In genomic region chr4:138311595-138311994, GRCm38 (mm10) we compare ENCODE assay signal across 9 mouse cellular contexts. TPM values are rescaled to one million over a fixed set of nuclear protein-coding genes. Genes with fewer than 3 reads are reported as not detected.
DNase-seq lines count a peak whose midpoint lies in the region; ATAC-seq and TF ChIP-seq lines count a peak whose summit lies in the region.
"Had no signal": no experiment of that assay in that cellular context is flagged by ENCODE, and none has a peak within 500 bp of the region (broad histone marks: within the 10 kb centered on the region; RNA-seq: fewer than 3 reads in every experiment).

No protein-coding gene starts in this region.

- DNase-seq in gastrocnemius, adult 2 months, result peak; percentile 64
- no peak for DNase-seq in gastrocnemius, adult 8-10 months (ENCODE audit: low spot score in 2 of 2)
- DNase-seq in CH12.LX (ENCODE audit: extremely low read depth), result no peak
- DNase-seq in cerebellum, postnatal 14 days, result peak; percentile 82 to 87
- peak; percentile 65 for DNase-seq in limb, embryonic 11.5 days (ENCODE audit: low spot score)
- DNase-seq in midbrain, embryonic 14.5 days, result peak; percentile 68

- peaks cover 6% of the 10 kb centered on the region for H3K79me2 ChIP-seq in CH12.LX (replicated peaks; ENCODE audit: control insufficient read depth, extremely low read depth, insufficient read depth, poor library complexity, severe bottlenecking)

- no peak for TF ChIP-seq POLR2A in CH12.LX (IDR thresholded peaks at IDR 0.05; ENCODE audit: low read depth, low read length)

- peaks cover 2% of the 10 kb centered on the region for H3K9me3 ChIP-seq in CH12.LX (replicated peaks; ENCODE audit: low read length)
- no peaks in the 10 kb centered on the region for H3K9me3 ChIP-seq in limb, embryonic 11.5 days (ENCODE audit: control insufficient read depth, low read length)
- H3K9me3 ChIP-seq in midbrain, embryonic 14.5 days (ENCODE audit: control insufficient read depth, low read length), result no peaks in the 10 kb centered on the region

- peaks cover 0 to 10% of the 10 kb centered on the region in 2 experiments; a peak in 1 of 4 replicates for H3K4me1 ChIP-seq in CH12.LX (ENCODE audit: control insufficient read depth in 1 of 2, insufficient read depth in 2 of 2)
- H3K4me1 ChIP-seq in limb, embryonic 11.5 days (ENCODE audit: control insufficient read depth, insufficient read depth, low read length), result no peaks in the 10 kb centered on the region
- no peaks in the 10 kb centered on the region for H3K4me1 ChIP-seq in midbrain, embryonic 14.5 days (ENCODE audit: control insufficient read depth, insufficient read depth, low read length)
- H3K4me1 ChIP-seq: neural tube, embryonic 12.5 days had no signal

- intact Hi-C loops in gastrocnemius, adult 2 months (cut with DNase I), result no loop called here

- in situ Hi-C loops in CH12.LX (cut with MboI; ENCODE audit: low pct_ligation_motif_present, low pct_unique_long_range_greater_than_20kb, low sequenced_read_pairs), result loop anchor here (25.0 kb wide), 1 partner anchor 349 kb away; no protein-coding TSS in a partner anchor

- H3K9ac ChIP-seq in CH12.LX (ENCODE audit: insufficient read depth, low read depth), result no peak overlapping the region
- H3K9ac ChIP-seq in limb, embryonic 11.5 days (ENCODE audit: low read length), result no peak overlapping the region
- no peak overlapping the region for H3K9ac ChIP-seq in midbrain, embryonic 14.5 days (replicated peaks; ENCODE audit: low read length)
- H3K9ac ChIP-seq: neural tube, embryonic 12.5 days had no signal

- peak; percentile 22 for TF ChIP-seq RAD21 in CH12.LX (IDR thresholded peaks at IDR 0.05; ENCODE audit: low read depth, low read length)

- peak; percentile 82 for TF ChIP-seq CTCF in gastrocnemius, adult 2 months (IDR thresholded peaks at IDR 0.05)
- peak; percentile 75 to 91 for TF ChIP-seq CTCF in CH12.LX (conservative IDR thresholded peaks at IDR 0.05 in 1 of 2, IDR thresholded peaks at IDR 0.05 in 1 of 2; ENCODE audit: low read depth in 2 of 2, low read length in 2 of 2)

- peak; percentile 33 to 39; a peak in 1 of 4 replicates for ATAC-seq in hematopoietic stem cell, adult 5-6 weeks (replicated peaks in 1 of 2; ENCODE audit: insufficient read depth in 1 of 2, low FRiP score in 2 of 2, low TSS enrichment in 1 of 2, low read depth in 1 of 2, poor library complexity in 2 of 2, severe bottlenecking in 2 of 2)
- ATAC-seq in limb, embryonic 11.5 days (ENCODE audit: insufficient number of reproducible peaks, low FRiP score, low TSS enrichment, low read depth), result no peak
- peak; percentile 31; the same call in 1 of the 2 replicates for ATAC-seq in midbrain, embryonic 14.5 days (ENCODE audit: low FRiP score, low TSS enrichment)
- no peak for ATAC-seq in inflammation-experienced regulatory T-cells, adult 6 months

- H3K4me2 ChIP-seq in CH12.LX (ENCODE audit: insufficient read depth, low read depth, poor library complexity, severe bottlenecking), result no peak overlapping the region
- no peak overlapping the region for H3K4me2 ChIP-seq in limb, embryonic 11.5 days (ENCODE audit: low read depth, severe bottlenecking)
- H3K4me2 ChIP-seq in midbrain, embryonic 14.5 days (ENCODE audit: low read length), result no peak overlapping the region
- H3K4me2 ChIP-seq: neural tube, embryonic 12.5 days had no signal

- 66% methylated on average over 8 of the region's 8 CpGs for WGBS in limb, embryonic 11.5 days
- WGBS in midbrain, embryonic 14.5 days, result 61% methylated on average over 8 of the region's 8 CpGs

- peaks cover 63 to 94% of the 10 kb centered on the region in 2 experiments for H3K36me3 ChIP-seq in CH12.LX (replicated peaks in 1 of 2; ENCODE audit: control insufficient read depth in 1 of 2, insufficient read depth in 1 of 2, low read length in 1 of 2)
- peaks cover 33% of the 10 kb centered on the region for H3K36me3 ChIP-seq in limb, embryonic 11.5 days (ENCODE audit: control insufficient read depth, insufficient read depth, low read length)
- peaks cover 82% of the 10 kb centered on the region for H3K36me3 ChIP-seq in midbrain, embryonic 14.5 days (ENCODE audit: control insufficient read depth, insufficient read depth, low read length)

- no peak overlapping the region for H3K27ac ChIP-seq in gastrocnemius, adult 2 months
- H3K27ac ChIP-seq in CH12.LX (ENCODE audit: insufficient read depth, low read depth), result no peak overlapping the region
- H3K27ac ChIP-seq in limb, embryonic 11.5 days (replicated peaks; ENCODE audit: low read depth, low read length), result no peak overlapping the region
- no peak overlapping the region for H3K27ac ChIP-seq in midbrain, embryonic 14.5 days (replicated peaks; ENCODE audit: low read depth, low read length)
- H3K27ac ChIP-seq: neural tube, embryonic 12.5 days had no signal

- no peak for TF ChIP-seq EP300 in CH12.LX (IDR thresholded peaks at IDR 0.05; ENCODE audit: low read length)

- dilution Hi-C loops in CH12.LX (cut with MboI; ENCODE audit: extremely low pct_ligation_motif_present, extremely low pct_unique_long_range_greater_than_20kb, low sequenced_read_pairs), result no loop called here

- no peak overlapping the region for H3K4me3 ChIP-seq in gastrocnemius, adult 2 months
- no peak overlapping the region for H3K4me3 ChIP-seq in CH12.LX (replicated peaks in 1 of 3; ENCODE audit: low read depth in 2 of 3, low read length in 2 of 3, poor library complexity in 1 of 3)
- no peak overlapping the region for H3K4me3 ChIP-seq in limb, embryonic 11.5 days (ENCODE audit: low read depth, low read length)
- no peak overlapping the region for H3K4me3 ChIP-seq in midbrain, embryonic 14.5 days (replicated peaks; ENCODE audit: low read depth, low read length)
- H3K4me3 ChIP-seq: neural tube, embryonic 12.5 days had no signal

- no peaks in the 10 kb centered on the region for H3K27me3 ChIP-seq in CH12.LX (replicated peaks)
- no peaks in the 10 kb centered on the region for H3K27me3 ChIP-seq in limb, embryonic 11.5 days (ENCODE audit: control insufficient read depth, insufficient read depth, low read length)
- H3K27me3 ChIP-seq in midbrain, embryonic 14.5 days (ENCODE audit: control insufficient read depth, insufficient read depth, low read length), result no peaks in the 10 kb centered on the region
- H3K27me3 ChIP-seq: neural tube, embryonic 12.5 days had no signal

TF ChIP-seq in CH12.LX, 34 proteins besides CTCF, POLR2A, EP300 and RAD21:
- no peak for TF ChIP-seq SIN3A (IDR thresholded peaks at IDR 0.05; ENCODE audit: low read length)
- no peak for TF ChIP-seq MYC (IDR thresholded peaks at IDR 0.05; ENCODE audit: low read depth, low read length)
- no peak for TF ChIP-seq MAX (IDR thresholded peaks at IDR 0.05; ENCODE audit: low read length)
- TF ChIP-seq POLR2AphosphoS2 (IDR thresholded peaks at IDR 0.05; ENCODE audit: low read depth, low read length), result no peak
- no peak for TF ChIP-seq USF2 (conservative IDR thresholded peaks at IDR 0.05; ENCODE audit: low read depth, low read length)
- no peak for TF ChIP-seq GABPA (IDR thresholded peaks at IDR 0.05; ENCODE audit: insufficient replicate concordance, low read depth, low read length)
- no peak for TF ChIP-seq MAZ (IDR thresholded peaks at IDR 0.05; ENCODE audit: low read depth, low read length)
- TF ChIP-seq USF1 (IDR thresholded peaks at IDR 0.05; ENCODE audit: low read depth, low read length), result no peak
- TF ChIP-seq E2F4 (IDR thresholded peaks at IDR 0.05; ENCODE audit: insufficient replicate concordance, low read depth, low read length), result no peak
- no peak for TF ChIP-seq ZC3H11A (IDR thresholded peaks at IDR 0.05; ENCODE audit: low read depth, low read length)
- no peak for TF ChIP-seq KAT2A (IDR thresholded peaks at IDR 0.05; ENCODE audit: insufficient replicate concordance, low read length)
- TF ChIP-seq TCF12 (IDR thresholded peaks at IDR 0.05; ENCODE audit: low read depth, low read length), result no peak
- no peak for TF ChIP-seq BHLHE40 (IDR thresholded peaks at IDR 0.05; ENCODE audit: low read depth, low read length)
- TF ChIP-seq JUND (conservative IDR thresholded peaks at IDR 0.05; ENCODE audit: low read depth, low read length), result no peak
- TF ChIP-seq NRF1 (IDR thresholded peaks at IDR 0.05; ENCODE audit: low read depth, low read length), result no peak
- TF ChIP-seq ZNF384 (IDR thresholded peaks at IDR 0.05; ENCODE audit: low read depth, low read length), result no peak

RNA-seq across cellular contexts. Expression of gene Ddost, which starts 7.1 kb away (rescaled TPM):
- total RNA-seq in gastrocnemius, adult 2 months (2021), result 10 to 100 TPM; 29.1 to 34.3 TPM
- total RNA-seq in gastrocnemius, adult 8-10 months (2022), result 10 to 100 TPM; 29.7 to 35.8 (median 32.2) TPM
- total RNA-seq in CH12.LX (2012; rRNA removed), result 163 and 184 TPM in 2 replicates
- total RNA-seq in CH12.LX (2014; rRNA removed), result 153 and 164 TPM in 2 replicates
- polyA plus RNA-seq in CH12.LX (2012; ENCODE audit: insufficient read length, low read depth), result 174 and 186 TPM in 2 replicates
- 95.1 and 97.5 TPM in 2 replicates for total RNA-seq in hematopoietic stem cell, adult 5-6 weeks (2017)
- 258 and 272 TPM in 2 replicates for polyA plus RNA-seq in limb, embryonic 11.5 days (2014; fragmentation: Nextera tagmentation; extraction: Ambion mirVana)
- polyA plus RNA-seq in midbrain, embryonic 14.5 days (2014; fragmentation: Nextera tagmentation; extraction: Ambion mirVana), result 177 and 184 TPM in 2 replicates
- polyA plus RNA-seq in inflammation-experienced regulatory T-cells, adult 6 months (2017; shearing (Covaris generic)), result 100 to 1,000 TPM; 101 to 118 (median 104) TPM

RNA-seq across cellular contexts. Expression of gene Pink1, which starts 14.5 kb away (rescaled TPM):
- total RNA-seq in gastrocnemius, adult 2 months (2021), result 100 to 1,000 TPM; 652 to 780 TPM
- total RNA-seq in gastrocnemius, adult 8-10 months (2022), result 100 to 1,000 TPM; 762 to 861 (median 819) TPM
- total RNA-seq in CH12.LX (2012; rRNA removed), result 7.9 and 10.8 TPM in 2 replicates
- total RNA-seq in CH12.LX (2014; rRNA removed), result 7.0 and 7.1 TPM in 2 replicates
- 5.5 and 7.2 TPM in 2 replicates for polyA plus RNA-seq in CH12.LX (2012; ENCODE audit: insufficient read length, low read depth)
- total RNA-seq in hematopoietic stem cell, adult 5-6 weeks (2017), result 50.6 and 67.5 TPM in 2 replicates
- 17.8 and 18.5 TPM in 2 replicates for polyA plus RNA-seq in limb, embryonic 11.5 days (2014; fragmentation: Nextera tagmentation; extraction: Ambion mirVana)
- 54.1 and 74.7 TPM in 2 replicates for polyA plus RNA-seq in midbrain, embryonic 14.5 days (2014; fragmentation: Nextera tagmentation; extraction: Ambion mirVana)
- 10 to 100 TPM in 2 of 3 experiments, 1 to 10 TPM in 1; 6.0 to 24.7 (median 10.8) TPM for polyA plus RNA-seq in inflammation-experienced regulatory T-cells, adult 6 months (2017; shearing (Covaris generic))

RNA-seq across cellular contexts. Expression of gene Cda, which starts 56.2 kb away (rescaled TPM):
- total RNA-seq in gastrocnemius, adult 2 months (2021), result 1 to 10 TPM in 1 of 2 experiments, under 1 TPM in 1; 0.56 to 1.2 TPM
- total RNA-seq in gastrocnemius, adult 8-10 months (2022), result under 1 TPM in 2 of 4 experiments, not detected in 2; 0.59 to 0.63 TPM
- total RNA-seq in CH12.LX (2012; rRNA removed), result not detected in 2 replicates
- not detected in 2 replicates for total RNA-seq in CH12.LX (2014; rRNA removed)
- polyA plus RNA-seq in CH12.LX (2012; ENCODE audit: insufficient read length, low read depth), result not detected in 2 replicates
- not detected in 2 replicates for total RNA-seq in hematopoietic stem cell, adult 5-6 weeks (2017)
- polyA plus RNA-seq in limb, embryonic 11.5 days (2014; fragmentation: Nextera tagmentation; extraction: Ambion mirVana), result 4.1 and 4.5 TPM in 2 replicates
- 2.4 and 4.6 TPM in 2 replicates for polyA plus RNA-seq in midbrain, embryonic 14.5 days (2014; fragmentation: Nextera tagmentation; extraction: Ambion mirVana)
- polyA plus RNA-seq in inflammation-experienced regulatory T-cells, adult 6 months (2017; shearing (Covaris generic)), result not detected

Comparison
In these comparisons a context has a peak if more than half of its experiments do, and no peak if none do; other contexts are left out.
1. DNase-seq: peak in gastrocnemius, adult 2 months (single experiment), cerebellum, postnatal 14 days (2 of 2), limb, embryonic 11.5 days (single experiment) and midbrain, embryonic 14.5 days (single experiment); none in gastrocnemius, adult 8-10 months (0 of 2) and CH12.LX (single experiment).
2. ATAC-seq: peak in hematopoietic stem cell, adult 5-6 weeks (2 of 2) and midbrain, embryonic 14.5 days (single experiment); none in limb, embryonic 11.5 days (single experiment) and inflammation-experienced regulatory T-cells, adult 6 months (single experiment).